Mouse (Mus musculus): ENCODE results near the gene Rbm4b. TPM values are rescaled to one million over a fixed set of nuclear protein-coding genes. Genes with fewer than 3 reads are reported as not detected.
"Not testable (repeated sequence)": the region's sequence is repeated elsewhere in the genome, so short reads cannot be mapped to it uniquely, and the experiment has no call there.

Gene Rbm4b
- polyA plus RNA-seq, 1 experiment: 7.6 TPM

DNA sequence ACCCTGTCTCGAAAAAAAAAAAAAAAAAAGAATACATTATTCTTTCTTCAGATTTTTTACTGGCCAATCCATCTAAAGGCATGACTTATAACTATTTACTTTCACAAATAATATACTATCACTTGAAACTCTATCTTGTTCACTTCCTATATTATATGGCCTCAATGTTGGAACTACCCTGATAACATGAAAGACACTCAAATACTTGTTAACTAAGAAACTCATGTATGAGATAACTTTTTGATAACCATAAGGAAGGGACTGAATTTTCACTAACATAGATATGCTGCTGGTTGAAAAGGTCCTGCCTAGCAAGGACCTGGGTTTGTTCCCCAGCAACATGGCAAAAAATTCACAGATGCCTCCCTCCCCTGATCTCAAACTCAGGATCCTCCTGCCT lies 39.6 kb downstream of the Rbm4b start:
- DNase-seq: no peak
- no peak for TF ChIP-seq POLR2A (IDR thresholded peaks at IDR 0.05; ENCODE audit: borderline replicate concordance, extremely low read depth, low read depth, low read length)
- TF ChIP-seq CTCF (IDR thresholded peaks at IDR 0.05; ENCODE audit: insufficient read depth, low read length): no peak
- H3K4me1 ChIP-seq (ENCODE audit: control insufficient read depth, insufficient read depth, low read length): peaks cover 2% of the 10 kb centered on the region
- WGBS: 65% methylated on average over 1 of the region's 1 CpGs
- H3K4me3 ChIP-seq (replicated peaks; ENCODE audit: extremely low read depth, low read depth, low read length): no peak overlapping the region

DNA sequence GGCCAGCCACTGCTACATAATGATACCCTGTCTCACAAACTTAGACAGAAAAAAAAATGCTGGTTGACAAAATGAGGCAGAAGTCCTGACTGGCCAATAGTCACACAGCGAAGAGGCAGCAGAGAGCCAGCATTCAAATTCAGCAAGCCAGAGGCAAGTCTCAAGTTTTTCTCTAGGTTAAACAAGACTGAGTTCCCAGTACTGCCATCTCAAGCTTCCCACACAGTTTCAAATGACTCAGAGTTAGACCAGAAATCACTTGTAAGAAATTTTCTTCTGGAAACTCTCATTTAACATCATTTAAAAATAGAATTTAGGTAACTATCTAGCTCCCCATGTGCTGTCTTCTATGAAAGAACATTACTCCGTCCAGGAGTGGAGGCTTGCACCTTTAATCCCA lies 41.5 kb downstream of the Rbm4b start:
- no peak for DNase-seq
- 97% methylated on average over 2 of the region's 2 CpGs for WGBS

GRCm38 (mm10) chr19:4799083-4799482 lies 42.8 kb downstream of the Rbm4b start:
- no peak overlapping the region for H3K4me3 ChIP-seq (replicated peaks; ENCODE audit: extremely low read depth, low read depth, low read length)
- 87% methylated on average over 5 of the region's 5 CpGs for WGBS
- no peak for TF ChIP-seq POLR2A (IDR thresholded peaks at IDR 0.05; ENCODE audit: borderline replicate concordance, extremely low read depth, low read depth, low read length)
- no peak for TF ChIP-seq CTCF (IDR thresholded peaks at IDR 0.05; ENCODE audit: insufficient read depth, low read length)
- no peaks in the 10 kb centered on the region; the same call in 1 of the 2 replicates for H3K4me1 ChIP-seq (ENCODE audit: control insufficient read depth, insufficient read depth, low read length)
- DNase-seq: no peak

More for the DNA sequence above, 41.5 kb downstream of the Rbm4b start:
- peaks cover 2% of the 10 kb centered on the region; the same call in 1 of the 2 replicates for H3K4me1 ChIP-seq (ENCODE audit: control insufficient read depth, insufficient read depth, low read length)
- no peak for TF ChIP-seq CTCF (IDR thresholded peaks at IDR 0.05; ENCODE audit: insufficient read depth, low read length)
- no peak for TF ChIP-seq POLR2A (IDR thresholded peaks at IDR 0.05; ENCODE audit: borderline replicate concordance, extremely low read depth, low read depth, low read length)
- H3K4me3 ChIP-seq (replicated peaks; ENCODE audit: extremely low read depth, low read depth, low read length): no peak overlapping the region

- 95% methylated on average over 7 of the region's 7 CpGs for WGBS
- DNase-seq: no peak
- TF ChIP-seq CTCF (IDR thresholded peaks at IDR 0.05; ENCODE audit: insufficient read depth, low read length): no peak
- TF ChIP-seq POLR2A (IDR thresholded peaks at IDR 0.05; ENCODE audit: borderline replicate concordance, extremely low read depth, low read depth, low read length): no peak
Measured at GRCm38 (mm10) chr19:4802691-4803091, 46.4 kb downstream of the Rbm4b start.

GRCm38 (mm10) chr19:4803283-4803682 lies 47.0 kb downstream of the Rbm4b start:
- DNase-seq: no peak
- Histone ChIP-seq H3K4me1 (ENCODE audit: control insufficient read depth, insufficient read depth, low read length) (no peaks in the 10 kb centered on the region; the same call in 1 of the 2 replicates), H3K4me3 (replicated peaks; ENCODE audit: extremely low read depth, low read depth, low read length) (no peak overlapping the region)
- TF ChIP-seq POLR2A (IDR thresholded peaks at IDR 0.05; ENCODE audit: borderline replicate concordance, extremely low read depth, low read depth, low read length): no peak
- TF ChIP-seq CTCF (IDR thresholded peaks at IDR 0.05; ENCODE audit: insufficient read depth, low read length): no peak
- WGBS: 87% methylated on average over 10 of the region's 10 CpGs

More at GRCm38 (mm10) chr19:4802691-4803091, 46.4 kb downstream of the Rbm4b start:
- Histone ChIP-seq H3K4me3 (replicated peaks; ENCODE audit: extremely low read depth, low read depth, low read length) (no peak overlapping the region), H3K4me1 (ENCODE audit: control insufficient read depth, insufficient read depth, low read length) (no peaks in the 10 kb centered on the region; the same call in 1 of the 2 replicates)

GRCm38 (mm10) chr19:4810309-4810708 lies 54.0 kb downstream of the Rbm4b start:
- Histone ChIP-seq H3K4me3 (replicated peaks; ENCODE audit: extremely low read depth, low read depth, low read length) (peak overlapping the region; percentile 86), H3K4me1 (ENCODE audit: control insufficient read depth, insufficient read depth, low read length) (peaks cover 5% of the 10 kb centered on the region)
- under 1% methylated on average over 14 of the region's 14 CpGs for WGBS
- DNase-seq: no peak
- TF ChIP-seq POLR2A (IDR thresholded peaks at IDR 0.05; ENCODE audit: borderline replicate concordance, extremely low read depth, low read depth, low read length): no peak
- TF ChIP-seq CTCF (IDR thresholded peaks at IDR 0.05; ENCODE audit: insufficient read depth, low read length): no peak

DNA sequence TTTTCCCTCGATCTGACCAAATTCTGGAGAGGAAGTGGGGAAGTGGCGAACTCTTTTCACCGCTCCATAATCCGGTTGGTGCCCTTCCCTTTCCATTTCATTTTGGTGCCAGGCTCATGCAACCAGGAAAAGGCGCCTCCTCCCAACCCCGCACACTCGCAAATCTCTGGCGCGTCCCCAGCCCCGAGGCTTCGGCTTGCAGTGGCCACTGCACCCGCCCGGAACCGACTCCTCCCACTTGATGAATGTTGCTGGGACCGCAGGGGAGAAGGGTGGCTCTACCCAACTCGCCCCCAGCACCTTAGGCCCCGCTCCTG lies 54.4 kb downstream of the Rbm4b start:
- no peak for DNase-seq
- TF ChIP-seq POLR2A (IDR thresholded peaks at IDR 0.05; ENCODE audit: borderline replicate concordance, extremely low read depth, low read depth, low read length): no peak
- TF ChIP-seq CTCF (IDR thresholded peaks at IDR 0.05; ENCODE audit: insufficient read depth, low read length): no peak
- under 1% methylated on average over 17 of the region's 17 CpGs for WGBS
- Histone ChIP-seq H3K4me3 (replicated peaks; ENCODE audit: extremely low read depth, low read depth, low read length) (peak overlapping the region; percentile 86), H3K4me1 (ENCODE audit: control insufficient read depth, insufficient read depth, low read length) (peaks cover 5% of the 10 kb centered on the region)

GRCm38 (mm10) chr19:4811063-4811908 lies 55.0 kb downstream of the Rbm4b start, which contains the start of the genes Gm21992 and Rbm14:
Gene Gm21992 (minus strand): TSS chr19:4811612.
Gene Rbm14 (minus strand): TSS chr19:4811634.
- WGBS: under 1% methylated on average over 83 of the region's 83 CpGs
- TF ChIP-seq CTCF (IDR thresholded peaks at IDR 0.05; ENCODE audit: insufficient read depth, low read length) (no peak), POLR2A (IDR thresholded peaks at IDR 0.05; ENCODE audit: borderline replicate concordance, extremely low read depth, low read depth, low read length) (peak; percentile 96)
- DNase-seq: peak; percentile 95
- Histone ChIP-seq H3K4me3 (replicated peaks; ENCODE audit: extremely low read depth, low read depth, low read length) (peak within 1 kb of the TSS; percentile 86), H3K4me1 (ENCODE audit: control insufficient read depth, insufficient read depth, low read length) (peaks cover 5% of the 10 kb centered on the region)

GRCm38 (mm10) chr19:4811909-4812242 lies 55.6 kb downstream of the Rbm4b start:
- TF ChIP-seq POLR2A (IDR thresholded peaks at IDR 0.05; ENCODE audit: borderline replicate concordance, extremely low read depth, low read depth, low read length): no peak
- TF ChIP-seq CTCF (IDR thresholded peaks at IDR 0.05; ENCODE audit: insufficient read depth, low read length): no peak
- 4% methylated on average over 12 of the region's 12 CpGs for WGBS

DNA sequence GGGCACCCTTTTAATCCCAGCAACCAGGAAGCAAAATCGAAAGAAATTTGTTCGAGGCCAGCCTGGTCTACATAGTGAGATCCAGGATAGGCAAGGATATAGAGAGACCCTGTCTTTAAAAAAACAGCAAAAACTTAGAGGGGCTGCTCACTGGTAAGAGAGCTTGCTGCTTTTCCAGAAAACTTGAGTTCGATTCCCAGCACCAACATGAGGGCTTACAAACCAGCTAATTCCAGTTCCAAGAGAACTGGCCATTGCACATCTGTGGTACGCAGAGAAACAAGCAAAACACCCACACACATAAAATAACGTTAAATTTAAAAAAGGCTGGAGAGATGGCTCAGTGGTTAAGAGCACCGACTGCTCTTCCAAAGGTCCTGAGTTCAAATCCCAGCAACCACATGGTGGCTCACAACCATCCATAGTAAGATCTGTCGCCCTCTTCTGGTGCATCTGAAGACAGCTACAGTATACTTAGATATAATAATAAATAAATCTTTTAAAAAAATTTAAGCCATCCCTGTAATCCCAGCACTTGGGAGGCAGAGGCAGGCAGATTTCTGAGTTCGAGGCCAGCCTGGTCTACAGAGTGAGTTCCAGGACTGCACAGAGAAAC lies 56.1 kb downstream of the Rbm4b start:
- WGBS: 69% methylated on average over 8 of the region's 8 CpGs
- not testable (repeated sequence) for H3K4me1 ChIP-seq (ENCODE audit: control insufficient read depth, insufficient read depth, low read length); DNase-seq; H3K4me3 ChIP-seq (replicated peaks; ENCODE audit: extremely low read depth, low read depth, low read length)

More at GRCm38 (mm10) chr19:4811909-4812242, 55.6 kb downstream of the Rbm4b start:
- Histone ChIP-seq H3K4me3 (replicated peaks; ENCODE audit: extremely low read depth, low read depth, low read length) (peak overlapping the region; percentile 82), H3K4me1 (ENCODE audit: control insufficient read depth, insufficient read depth, low read length) (peaks cover 5% of the 10 kb centered on the region)
- DNase-seq: no peak
